Mouse (Mus musculus) urinary bladder, postnatal 14 days (tissue): ENCODE data around the gene Apopt1.

Experiments used
- DNase-seq: peaks from one replicate; pipeline ENCODE4 v3.0.0; 2021; ENCODE audit warnings: low spot score

The Apopt1 gene

DNA sequence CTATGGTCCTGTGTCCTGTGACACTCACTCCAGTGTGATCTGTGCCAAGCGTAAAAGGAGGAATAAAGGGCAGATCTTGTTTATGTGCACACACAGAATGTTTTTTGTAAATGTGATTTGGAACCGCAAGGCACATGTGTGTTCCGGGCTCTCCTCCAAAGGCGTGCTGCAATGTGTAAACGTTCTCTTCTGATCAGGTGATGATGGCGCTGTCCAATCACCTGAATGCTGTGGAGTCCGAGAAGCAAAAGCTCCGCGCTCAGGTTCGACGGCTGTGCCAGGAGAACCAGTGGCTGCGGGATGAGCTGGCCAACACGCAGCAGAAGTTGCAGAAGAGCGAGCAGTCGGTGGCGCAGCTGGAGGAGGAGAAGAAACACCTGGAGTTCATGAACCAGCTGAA, 61.1 kb downstream of the Apopt1 start:
- no peak for DNase-seq

GRCm38 (mm10) chr12:111774845-111775244, 61.8 kb downstream of the Apopt1 start:
- no peak for DNase-seq

DNA sequence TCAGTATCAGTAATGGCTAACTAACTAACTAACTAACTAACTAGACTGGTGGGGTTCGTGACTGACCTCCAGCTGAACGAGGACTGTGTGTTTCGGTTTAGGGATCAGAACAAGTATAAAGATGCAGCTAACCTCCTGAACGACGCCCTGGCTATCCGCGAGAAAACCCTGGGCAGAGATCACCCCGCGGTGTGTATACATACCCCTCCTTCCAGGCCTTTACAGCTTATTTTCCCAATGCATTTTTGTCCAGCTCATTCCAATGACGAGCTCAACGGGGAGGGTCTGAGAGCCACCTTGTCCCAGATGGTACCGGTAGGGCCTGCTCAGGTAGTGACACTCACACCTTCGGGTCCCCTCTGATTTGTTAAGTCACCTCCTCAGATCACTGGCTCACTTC, 64.9 kb downstream of the Apopt1 start:
- DNase-seq, result no peak

DNA sequence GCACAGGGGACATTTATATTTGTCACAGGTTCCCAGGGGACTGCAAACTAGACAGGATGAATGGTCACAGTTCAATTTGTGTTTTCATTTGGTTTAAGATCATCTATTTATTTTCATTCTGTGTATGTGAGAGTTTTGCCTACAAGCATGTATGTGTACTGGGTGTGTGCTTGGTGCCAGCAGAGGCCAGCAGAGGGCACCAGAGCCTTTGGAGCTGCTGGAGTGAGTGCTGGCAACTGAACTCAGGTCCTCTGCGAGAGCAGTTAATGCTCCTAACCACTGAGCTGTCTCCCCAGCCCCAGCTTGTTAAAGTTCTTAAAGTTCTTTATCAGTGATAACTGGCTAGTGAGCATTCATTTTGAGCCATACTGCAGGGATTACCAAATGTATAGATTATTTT, 66.5 kb downstream of the Apopt1 start:
- no peak for DNase-seq

- DNase-seq, result no peak
Measured at GRCm38 (mm10) chr12:111785174-111785573, 72.1 kb downstream of the Apopt1 start.

DNA sequence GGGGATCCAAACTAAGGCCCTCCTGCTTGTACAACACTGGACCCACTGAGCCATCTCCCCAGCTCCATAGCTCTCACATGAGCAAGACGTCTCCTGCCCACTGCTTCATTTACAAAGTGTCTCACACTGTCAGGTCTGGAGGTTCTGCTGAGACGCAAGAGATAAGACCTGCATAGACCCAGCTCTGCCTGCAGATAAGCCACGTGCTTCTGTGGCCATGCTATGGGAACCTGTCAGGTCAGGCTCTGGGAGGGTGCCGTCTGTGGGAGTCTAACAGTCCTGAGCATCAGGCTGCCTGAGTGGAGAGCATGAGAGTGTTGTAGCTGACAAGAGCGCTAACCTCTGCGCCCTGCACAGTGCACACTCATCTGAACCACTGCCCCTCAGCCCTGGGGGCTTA, 74.0 kb downstream of the Apopt1 start:
- DNase-seq, result no peak

GRCm38 (mm10) chr12:111790090-111790489, 77.0 kb downstream of the Apopt1 start:
- no peak for DNase-seq

- no peak for DNase-seq
Measured at GRCm38 (mm10) chr12:111790631-111791030, 77.6 kb downstream of the Apopt1 start.

- DNase-seq, result no peak
Measured at GRCm38 (mm10) chr12:111791474-111792104, 78.5 kb downstream of the Apopt1 start.

DNA sequence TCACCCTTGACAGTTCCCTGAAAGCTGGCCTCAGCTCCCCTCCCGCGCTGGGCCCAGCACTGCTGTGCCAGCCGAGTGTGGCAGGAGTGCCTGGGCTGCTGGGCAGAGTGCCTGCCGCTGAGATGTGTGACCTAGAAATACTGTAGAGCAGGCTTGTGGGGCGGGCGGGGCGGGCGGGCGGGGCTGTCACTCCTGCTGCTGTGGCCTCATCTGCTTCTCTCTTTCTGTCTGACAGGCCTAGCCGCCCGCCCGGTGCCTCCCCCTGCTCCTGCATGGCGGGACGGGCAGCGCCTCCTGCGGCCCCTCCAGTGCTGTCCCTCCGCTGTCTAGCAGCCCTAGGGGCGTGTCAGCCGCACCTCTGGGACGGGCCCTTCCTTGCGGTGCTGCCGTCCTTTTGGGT, 81.0 kb downstream of the Apopt1 start:
- DNase-seq, result no peak

DNA sequence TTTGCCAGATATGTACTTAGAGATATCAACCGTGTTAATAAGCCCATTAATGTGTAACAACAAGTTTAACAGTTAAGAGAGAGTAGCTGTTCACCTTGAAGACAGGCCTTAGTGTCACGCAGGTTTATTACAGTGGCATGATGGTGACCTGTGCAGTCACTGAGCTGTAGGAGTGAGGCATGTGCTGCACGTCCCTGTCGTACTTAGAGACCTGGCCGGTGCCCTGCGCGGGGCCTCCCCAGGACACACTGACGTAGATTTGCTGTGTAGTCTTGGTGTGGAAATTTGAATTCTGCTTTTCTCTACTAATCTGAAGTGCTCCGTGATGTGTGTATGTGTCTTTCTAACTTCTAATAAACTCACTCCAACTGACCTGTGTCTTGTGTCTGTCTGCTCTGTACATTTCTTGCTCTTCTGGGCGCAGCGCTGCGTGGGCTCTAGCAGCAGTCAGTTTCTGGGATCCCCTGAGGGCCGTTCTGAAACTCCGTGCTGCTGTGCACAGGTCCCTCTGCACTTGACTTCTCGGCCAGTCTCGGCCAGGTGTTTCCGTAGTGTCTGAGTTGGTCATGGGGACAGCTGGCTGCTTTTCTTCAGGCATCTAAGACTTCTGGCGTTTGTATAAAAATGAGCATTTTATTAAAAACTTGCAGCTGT, 81.6 kb downstream of the Apopt1 start:
- DNase-seq, result no peak

GRCm38 (mm10) chr12:111795180-111795895, 82.3 kb downstream of the Apopt1 start:
- DNase-seq, result no peak

GRCm38 (mm10) chr12:111797251-111797650, 84.2 kb downstream of the Apopt1 start:
- DNase-seq, result no peak

DNA sequence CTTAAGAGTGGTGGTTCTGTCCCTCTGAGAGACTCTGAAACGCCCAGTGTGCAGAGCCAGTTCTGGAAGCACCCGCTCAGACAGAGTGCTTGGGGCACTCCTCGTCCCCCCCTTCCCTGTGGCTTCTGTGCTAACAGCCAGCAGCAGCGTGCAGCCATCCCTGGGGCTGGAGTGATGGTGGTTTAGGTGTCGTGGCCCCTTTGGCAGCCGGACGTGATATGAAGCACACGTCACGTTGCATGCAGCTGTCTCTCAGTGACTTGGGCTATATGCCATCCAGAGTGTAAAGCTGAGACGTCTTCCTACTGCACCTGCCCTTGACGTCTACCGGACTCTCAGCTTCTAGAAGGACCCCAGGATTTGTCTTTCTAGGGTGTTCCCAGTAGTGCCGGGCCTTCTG, 85.4 kb downstream of the Apopt1 start:
- DNase-seq, result no peak

DNA sequence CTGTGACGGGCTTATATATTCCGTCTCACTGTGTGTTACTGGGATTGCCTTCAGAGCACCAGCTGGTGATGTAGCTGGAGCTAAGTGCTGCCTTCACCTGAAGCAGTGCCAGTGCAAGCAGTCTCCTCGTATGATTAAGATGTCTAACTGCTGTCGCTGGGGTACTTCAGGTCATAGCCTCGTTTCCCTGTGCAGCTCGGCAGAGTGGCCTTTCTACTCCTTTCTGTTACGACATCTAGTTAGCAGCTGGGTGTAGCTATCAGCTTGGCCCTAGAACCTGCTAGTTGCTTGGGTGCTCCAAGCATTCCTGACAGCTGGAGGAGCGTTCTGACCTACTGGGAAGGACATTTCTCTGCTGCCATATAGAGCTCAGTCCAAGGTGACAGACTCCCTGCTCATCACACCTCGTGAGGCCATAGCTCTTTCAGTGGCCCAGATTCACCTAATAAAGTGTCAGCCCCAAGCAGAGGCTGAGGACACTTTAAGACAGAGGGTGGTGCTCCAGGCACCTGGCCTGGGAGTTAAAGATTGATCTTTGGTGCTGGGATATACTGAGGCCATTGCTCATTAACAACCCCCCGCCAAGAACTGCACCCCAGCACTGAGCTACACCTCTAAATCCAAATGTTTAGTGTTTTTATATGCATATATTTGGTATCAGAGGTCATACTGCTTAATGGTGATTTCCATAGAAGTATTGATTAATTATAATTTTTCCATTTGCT, 87.6 kb downstream of the Apopt1 start:
- DNase-seq, result no peak

DNA sequence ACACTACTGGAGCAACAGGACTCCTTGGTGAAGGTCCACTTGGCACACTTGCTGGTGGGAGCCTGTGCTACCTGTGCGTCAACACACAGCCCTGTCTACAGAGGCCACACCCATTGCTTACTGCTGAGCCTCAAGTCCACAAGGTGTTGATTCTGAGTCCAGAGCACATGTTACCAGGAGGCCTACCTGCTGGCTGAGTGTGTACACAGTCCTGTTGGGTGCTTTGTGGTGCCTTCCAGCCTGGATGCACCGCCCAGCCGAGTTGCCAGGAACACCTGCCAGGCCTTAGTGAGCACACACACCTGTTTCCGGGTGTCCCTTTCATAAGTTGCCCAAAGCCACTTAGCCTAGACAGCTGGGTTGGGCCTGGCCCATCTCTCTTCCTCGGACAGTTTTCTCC, 90.5 kb downstream of the Apopt1 start:
- DNase-seq, result no peak
